Mouse (Mus musculus): ENCODE measurements around the gene Ppm1e.

The Ppm1e gene

DNA sequence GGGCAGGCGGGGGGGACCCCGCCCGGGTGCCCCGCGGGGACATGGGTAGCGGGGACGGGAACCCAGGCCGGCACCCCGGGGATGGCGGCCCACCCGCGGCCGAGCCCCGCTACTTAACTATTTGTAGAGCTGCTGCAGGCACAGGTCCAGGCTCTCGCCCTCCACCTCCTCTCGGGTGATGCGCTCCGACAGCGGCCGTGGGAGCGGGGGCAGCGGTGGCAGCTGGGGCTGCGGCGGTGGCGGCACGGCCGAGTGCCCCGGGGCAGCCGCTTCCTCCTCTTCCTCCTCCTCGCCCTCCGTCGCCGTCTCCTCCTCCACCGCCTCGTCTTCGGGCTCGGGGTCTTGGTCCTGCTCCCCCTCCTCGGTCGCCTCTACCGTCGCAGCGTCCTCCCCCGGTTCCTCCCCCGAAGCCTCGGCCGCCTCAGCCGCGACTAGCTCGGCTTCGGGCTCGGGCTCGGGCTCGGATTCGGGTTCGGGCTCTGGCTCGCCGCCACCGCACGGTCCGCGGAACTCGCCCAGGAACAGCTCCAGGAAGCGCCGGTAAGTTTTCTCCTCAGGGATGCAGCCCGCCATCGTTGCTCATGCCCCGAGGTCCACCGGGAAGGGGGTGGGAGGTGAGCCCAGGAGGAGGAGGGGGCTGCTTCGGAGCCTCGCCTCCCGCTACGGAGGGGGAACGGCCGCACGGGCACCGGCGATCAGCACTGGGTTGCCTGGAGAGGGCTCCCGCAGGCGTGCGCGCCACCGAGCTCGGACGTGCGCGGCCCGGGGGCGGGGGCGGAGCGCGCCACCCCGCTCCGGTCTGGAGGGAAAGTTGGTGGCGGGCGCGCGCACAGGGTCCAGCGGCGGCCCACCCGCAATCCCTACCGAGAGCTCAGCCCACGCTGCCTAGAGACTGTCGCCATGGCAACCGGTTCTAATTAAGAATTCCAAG is at the start of gene Ppm1e:
Gene Ppm1e, minus strand, starts transcription at position 693 of the 931 bp plus-strand sequence.
- DNase-seq: peak; percentile 81

DNA sequence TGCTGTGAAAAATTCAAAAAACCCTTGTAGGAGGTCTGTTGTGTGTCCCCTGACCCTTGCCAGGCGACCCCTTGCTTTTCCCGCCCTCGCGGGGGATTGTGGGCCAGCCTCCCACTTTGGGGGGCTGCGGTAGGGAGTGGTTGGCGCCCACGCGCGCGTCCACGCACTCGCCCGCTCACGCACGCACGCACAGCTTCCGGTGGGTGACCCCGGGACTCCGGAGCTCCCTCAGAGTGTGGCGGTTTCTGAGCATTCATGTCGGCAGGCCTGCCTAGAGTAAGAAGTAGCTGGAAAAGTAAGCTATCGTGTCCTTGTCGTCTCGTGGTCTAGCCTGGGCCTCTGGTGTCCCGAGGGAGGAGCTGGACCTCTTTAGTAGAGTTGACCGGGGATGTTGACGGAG is 46.1 kb upstream of the Ppm1e start, which contains the start of the genes Rad51c and Tex14:
Gene Rad51c, minus strand, starts transcription at position 79 of the 400 bp plus-strand sequence.
Gene Tex14, plus strand, starts transcription at position 190 of the 400 bp plus-strand sequence.
- DNase-seq: peak; percentile 24

DNA sequence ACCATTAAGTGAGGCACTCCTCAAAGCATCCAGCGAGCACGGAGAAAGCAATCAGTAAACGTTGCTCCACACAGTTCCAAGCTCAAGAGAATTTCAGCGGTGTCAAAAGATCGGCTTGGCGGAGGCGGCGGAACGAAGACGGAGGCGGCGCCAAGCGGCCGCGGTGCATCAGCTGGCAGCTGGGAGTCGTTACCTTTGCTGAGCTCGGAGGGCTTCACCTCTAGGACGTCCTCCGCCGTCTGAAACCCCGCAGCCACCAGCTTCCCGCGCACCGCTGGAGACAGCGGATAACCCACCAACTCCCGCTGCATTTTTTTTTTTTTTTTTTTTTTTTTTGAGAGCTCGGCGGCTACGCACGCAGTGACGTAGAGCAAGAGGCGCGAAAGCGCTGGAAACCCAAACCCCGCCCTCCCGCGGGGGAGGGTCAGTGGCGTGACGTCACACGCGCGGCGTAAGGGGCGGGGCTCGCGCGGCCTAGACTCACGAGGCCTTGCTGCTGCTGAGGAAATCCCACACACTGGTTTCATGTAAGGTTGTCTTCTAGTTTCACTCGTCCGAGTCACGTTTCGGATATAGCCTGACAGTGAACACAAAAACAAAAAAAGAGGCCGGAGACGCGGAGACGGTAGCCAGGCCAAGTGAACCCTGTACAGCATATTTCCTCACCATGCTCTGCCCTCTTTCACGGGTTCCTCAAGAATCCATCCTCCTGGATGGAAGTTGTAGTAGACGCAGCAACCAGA is 45.5 kb upstream of the Ppm1e start:
- peak; percentile 97 for DNase-seq

DNA sequence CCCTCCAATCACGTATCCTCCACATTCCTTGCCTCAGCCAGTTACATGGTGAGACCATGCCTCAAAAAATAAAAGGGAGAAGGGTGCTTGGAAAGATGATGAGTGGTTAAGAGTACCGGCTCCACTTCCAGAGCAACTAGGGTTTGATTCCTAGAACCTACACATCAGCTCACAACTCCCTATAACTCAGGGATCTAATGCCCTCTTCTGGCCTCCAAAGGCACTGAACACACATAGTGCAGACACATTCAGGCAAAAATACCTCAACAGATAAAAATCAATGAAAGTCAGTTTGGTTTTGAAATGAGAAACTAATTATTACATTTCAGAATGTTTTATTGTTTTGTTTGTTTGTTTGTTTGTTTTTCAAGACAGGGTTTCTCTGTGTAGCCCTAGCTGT is 39.6 kb upstream of the Ppm1e start:
- DNase-seq: no peak

DNA sequence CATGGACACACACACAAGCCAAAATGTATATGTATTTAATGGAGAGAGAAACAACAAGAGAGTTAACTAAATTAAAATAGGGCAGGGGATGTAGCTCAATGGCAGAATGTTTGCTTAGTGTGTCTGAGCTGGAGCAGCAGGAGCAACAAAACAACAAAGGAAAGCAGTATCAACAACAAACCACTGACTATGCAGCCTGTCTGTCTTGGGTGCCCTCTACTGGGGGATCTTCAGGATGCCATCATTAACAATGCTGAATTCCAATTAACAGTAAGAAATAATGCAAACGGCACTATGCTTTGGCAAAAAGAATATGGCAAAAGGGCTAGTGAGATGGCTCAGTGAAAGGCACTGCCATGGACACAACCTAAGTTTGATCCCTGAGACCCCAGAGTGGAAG is 35.0 kb upstream of the Ppm1e start:
- DNase-seq: peak; percentile 48

DNA sequence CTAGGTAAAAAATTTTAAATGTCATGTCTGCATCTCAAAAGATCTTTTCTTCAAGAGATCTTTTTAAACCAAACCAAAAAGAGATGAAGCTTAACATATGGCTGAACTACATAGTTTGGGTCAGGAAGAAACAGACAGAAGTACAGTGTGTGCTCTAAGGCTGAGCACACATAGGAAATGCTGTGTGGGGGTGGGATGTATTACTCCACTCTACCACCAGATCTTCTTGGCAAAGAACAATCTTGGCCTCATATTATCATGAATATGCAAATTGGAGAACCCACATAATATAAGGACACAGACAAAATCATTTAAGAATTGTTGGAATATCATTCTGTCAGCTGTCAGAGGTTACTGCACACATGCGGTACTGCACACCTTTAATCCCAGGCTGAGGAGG is 26.9 kb upstream of the Ppm1e start:
- no peak for DNase-seq

DNA sequence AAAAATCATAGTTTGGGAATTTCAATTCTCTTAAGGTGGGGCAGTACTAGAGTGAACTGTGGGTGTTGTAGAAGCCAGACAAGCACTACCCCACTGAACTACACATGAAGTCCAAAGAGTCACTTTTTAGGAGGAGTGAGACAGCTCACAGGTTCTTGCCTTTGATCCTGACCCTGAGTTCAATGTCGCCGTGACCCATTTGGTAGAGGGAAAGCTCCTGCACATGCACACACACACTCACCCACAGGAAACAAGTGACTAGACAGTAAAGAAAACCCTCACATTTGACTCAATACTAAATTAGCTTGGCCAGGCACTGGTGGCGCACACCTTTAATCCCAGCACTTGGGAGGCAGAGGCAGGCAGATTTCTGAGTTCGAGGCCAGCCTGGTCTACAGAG is 25.7 kb upstream of the Ppm1e start:
- DNase-seq: no peak

DNA sequence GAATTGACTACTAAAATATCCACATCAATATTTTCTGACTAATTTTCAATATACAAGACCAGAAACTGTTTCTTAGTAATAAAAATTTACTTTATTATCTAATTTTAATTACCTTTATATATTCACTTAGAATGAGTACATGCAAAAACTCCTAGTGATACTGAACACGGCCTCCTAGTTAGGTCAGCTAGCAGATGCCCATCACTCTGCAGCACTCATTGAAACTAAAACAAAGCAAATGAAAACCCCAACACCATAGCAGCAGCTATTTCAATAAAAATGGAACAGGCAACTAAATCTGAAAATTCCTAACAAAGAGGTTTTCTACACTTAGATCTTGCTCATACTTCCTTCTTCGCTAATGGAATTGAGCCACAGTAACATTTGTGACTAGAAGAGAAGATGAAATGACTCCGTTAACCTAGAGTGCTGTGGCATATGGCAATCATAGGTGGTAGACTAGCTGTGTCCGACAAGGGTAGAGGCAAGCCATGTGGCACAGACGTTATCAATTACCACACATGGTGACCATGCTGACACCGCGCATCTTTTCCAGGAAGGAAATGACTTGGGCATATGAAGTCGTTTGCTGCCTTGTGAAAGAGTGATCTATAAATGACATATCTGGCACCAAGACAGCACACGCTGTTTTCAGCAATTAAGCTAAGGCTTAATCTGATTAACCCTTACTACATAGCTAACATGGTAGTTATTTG is 9.2 kb upstream of the Ppm1e start:
- DNase-seq: no peak

DNA sequence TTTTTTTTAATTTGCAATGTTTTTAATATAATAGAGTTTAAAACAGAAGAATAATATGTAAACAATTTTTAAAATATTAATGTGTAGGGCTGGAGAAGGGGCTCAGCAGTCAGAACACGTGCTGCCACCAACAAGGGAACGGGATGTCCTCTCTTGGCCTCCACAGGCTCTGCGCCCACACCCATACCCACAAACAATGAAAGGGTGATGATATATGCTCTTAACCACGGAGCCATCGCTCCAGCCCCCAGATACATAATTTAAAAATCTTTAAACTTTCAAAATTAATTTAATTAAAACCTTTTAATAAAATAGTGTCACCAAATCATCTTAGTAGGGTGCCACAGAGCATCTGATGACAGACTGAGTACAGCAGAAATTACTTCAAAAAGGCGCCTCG is 8.2 kb upstream of the Ppm1e start:
- DNase-seq: no peak

DNA sequence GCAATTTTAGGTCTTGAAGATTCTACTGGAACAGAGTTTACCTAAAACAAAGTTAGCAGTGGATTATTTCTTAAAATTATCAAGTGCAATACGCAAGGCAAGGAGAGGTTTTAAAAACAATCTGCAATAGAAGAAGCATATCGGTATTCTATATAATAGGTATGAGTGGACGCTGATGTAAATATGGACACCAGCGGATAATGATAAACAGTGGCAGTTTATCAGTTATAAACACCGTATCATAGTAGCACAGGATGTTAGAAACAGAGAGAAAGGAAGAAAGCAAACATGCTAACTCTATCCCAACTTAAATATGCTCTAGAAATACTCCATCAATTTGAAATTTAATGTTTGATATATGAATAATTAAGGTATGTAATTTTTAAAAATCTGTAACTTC is 6.3 kb upstream of the Ppm1e start:
- no peak for DNase-seq

DNA sequence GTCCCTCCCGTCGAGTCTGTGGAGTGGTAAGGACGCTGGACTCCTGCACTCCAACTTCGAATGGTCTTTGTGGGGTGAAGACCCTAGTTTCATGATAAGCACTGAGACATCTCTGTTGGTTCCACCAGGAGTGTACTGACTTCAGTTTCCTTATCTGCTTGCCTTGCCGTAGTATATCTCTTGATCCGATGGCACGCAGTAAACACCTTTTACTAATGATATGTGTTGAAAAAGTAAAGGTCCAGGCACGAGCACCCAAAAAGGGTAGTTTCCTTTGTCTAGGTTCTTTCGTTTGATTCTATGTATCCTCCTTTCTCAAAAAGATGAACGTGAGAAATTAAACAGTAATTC is 414 bp upstream of the Ppm1e start:
- no peak for DNase-seq

DNA sequence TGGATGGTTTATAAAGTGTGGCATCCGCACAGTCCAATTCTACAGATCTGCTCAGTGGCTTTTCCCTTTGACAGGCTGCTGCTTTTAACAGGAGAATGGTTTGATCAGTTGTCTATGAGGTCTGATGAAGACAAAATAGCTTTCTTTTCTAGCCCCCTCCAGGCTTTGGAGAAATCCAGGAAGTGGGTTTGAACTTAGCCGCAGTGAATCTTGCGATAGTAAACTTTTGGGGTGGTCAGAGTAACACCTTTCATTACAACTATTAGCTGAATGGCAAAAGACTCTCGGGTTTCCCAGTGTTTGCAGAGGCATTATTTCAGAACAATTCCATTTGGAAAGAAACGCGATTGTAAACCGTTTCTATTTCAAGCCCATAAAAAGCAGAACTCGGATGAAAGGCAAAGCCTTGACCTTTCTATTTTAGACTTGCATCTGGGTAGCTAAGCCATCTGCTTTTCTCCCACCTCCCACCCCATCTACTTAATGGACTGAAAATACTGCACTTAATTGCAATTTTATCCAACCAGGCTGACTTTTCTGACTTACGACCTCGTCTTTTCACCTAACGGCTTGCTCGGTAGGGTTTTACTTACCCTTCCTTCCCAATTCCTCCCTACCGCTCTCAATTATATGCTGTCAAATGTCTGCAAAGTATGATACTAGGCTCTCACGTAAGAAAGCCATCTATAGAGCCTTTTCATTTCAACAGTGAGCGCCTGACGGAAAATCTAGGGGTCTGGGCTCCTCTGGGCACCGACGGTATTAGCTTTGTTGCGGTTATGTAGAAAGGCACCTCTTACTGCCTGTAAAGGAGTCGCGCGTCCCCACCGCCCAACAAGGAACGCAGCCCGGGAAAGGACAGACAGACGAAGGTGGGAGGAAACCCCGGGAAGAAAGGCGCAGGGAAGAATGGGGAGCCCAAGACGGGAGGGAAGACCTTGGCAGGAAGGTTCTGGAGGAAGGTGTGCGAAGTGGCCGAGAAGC is 1.2 kb downstream of the Ppm1e start:
- DNase-seq: peak; percentile 3

DNA sequence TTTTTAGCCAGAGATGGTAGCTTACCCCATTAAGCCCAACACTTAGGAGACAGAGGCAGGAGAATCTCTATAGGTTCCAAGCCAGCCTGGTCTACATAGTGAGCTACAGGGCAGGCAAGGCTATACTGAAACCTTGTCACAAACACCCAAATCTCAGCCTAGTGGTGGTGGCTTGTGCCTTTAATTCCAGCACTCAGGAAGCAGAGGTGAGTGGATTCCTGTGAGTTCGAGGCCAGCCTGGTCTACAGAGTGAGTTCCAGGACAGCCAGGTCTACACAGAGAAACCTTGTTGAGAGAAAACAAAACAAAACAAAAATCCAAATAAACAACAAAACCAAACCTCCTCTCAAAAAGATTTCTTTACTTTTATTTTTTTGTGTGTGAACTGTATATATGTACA is 4.0 kb downstream of the Ppm1e start:
- no peak for DNase-seq

DNA sequence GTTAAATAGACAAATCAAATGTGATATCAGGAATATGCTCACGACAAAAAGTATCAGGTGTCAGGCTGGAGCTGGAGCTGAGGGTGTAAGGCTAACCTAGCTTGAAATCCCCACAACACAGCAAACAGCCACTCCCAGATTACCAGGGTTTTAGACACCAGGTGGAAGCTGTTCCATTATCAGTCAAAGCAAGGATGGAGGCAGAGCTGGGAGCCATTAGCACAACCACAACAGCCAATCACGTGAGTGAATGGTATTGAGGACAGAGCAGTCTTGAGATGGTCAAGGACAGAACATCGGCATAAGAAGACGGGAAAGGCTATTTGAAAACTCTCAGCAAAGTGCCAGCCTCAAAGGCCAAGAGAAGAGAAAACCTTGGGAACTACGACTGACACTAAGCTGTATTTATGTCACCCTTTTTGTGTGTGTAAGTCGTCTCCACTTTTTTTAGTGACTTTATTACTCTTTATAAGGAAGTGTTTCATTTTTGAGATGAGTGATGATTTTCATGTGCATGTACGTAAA is 5.1 kb downstream of the Ppm1e start:
- DNase-seq: no peak

DNA sequence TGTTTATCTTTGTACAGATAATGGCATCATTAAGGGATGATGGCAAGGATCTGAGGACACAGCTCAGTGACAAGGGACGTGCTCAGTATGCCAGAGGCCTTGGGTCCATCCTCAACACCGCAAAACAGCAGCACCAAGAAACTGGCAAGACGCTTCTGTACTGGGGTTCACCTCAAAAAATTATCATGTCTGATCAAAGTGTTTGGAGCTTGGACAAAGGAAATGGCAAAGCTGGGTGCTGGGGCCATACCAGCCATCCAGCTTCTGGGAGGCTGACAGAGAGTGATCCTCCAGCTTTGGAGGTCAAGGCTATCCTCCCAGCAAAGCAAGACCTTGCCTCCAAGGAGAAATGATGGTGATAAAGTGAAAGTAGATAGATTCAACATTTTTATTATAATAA is 32.4 kb downstream of the Ppm1e start:
- DNase-seq: no peak

DNA sequence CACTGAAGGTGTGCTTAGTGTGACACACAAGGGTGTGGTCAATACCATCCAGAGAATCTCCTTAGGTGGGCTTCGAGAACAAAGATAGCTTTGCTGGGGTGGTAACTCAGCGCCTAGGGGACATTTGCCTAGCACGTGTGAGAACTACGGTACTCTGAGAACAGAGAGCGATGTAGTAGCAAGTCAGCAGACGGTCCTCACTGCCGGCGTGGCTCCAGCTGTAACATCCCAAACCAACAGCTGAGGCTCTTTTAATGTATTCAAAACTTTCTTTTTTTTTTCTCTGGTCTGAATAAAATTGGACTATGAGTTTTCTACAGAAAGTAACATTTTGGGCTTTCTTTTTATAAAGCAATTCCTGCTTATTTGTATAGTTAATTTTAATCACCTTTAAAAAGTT is 36.3 kb downstream of the Ppm1e start:
- DNase-seq: no peak

DNA sequence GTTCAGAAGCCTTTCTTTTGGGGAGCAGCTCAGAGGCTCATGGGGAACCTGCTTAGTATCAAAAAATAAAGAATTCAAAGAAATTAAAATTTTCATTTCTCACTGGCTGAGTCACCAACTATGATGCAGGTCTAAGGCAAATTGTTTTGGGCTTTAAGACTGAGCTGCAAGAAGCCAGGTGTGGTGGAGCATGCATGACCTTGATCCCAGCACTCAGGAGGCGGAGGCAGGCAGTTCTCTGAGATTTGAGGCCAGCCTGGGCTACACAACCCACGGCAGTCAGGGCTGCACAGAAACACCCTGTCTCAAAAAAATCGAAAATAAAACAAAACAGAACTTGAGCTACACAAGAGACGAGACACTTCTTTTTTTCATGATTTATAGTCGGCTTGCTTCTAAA is 38.8 kb downstream of the Ppm1e start:
- DNase-seq: no peak

DNA sequence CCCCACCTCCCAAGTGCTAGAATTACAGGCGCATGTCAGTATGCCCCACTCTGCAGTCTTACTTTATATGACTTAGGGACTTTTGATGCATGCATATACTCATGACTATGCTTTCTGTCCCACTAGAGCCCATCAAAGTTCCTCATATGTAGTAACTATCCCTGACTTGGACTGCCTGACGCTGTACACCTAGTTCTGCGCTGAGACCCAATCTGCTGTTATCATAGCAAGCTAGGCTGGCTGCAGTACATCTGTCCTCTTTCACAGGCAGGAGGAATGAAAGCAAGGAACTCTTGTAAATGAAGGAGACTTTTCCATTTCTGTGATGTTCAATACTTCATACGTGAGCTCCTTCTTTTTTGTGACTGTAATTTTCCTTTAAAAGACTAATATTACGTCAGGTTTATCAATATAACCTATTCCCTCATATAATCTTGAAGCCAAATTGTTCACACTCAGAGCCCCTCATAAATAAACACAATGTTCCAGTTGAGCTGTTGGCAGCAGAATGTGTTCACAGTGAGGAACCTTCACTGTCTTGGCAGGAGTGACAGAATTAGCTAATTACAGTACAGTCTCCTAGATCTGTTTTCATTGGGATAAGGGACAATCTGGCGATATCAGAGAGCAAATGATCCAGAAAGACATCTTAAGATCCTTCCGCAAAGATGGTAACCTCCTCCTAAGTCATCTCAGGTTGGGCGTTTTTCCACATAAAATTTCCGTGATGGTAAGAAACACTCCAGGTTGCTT is 39.7 kb downstream of the Ppm1e start:
- no peak for DNase-seq

DNA sequence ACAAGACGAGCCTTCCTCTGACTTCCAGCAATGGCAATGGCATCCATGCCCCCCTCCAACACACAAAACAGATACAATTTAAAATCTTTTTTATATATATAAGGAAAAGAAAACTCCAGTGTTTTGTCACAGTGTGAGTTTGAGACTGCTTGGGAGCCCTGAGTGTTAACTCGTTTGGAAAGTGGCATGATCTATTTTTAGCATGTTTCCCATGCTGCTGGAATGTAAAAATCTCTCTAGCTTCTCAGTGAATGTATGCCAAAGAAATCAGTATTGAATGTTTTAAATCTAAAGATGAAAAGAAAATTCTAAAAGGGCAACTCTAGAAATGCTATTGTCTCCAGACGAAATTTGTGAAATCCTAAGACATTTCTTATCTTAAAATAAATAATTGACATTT is 45.3 kb downstream of the Ppm1e start:
- DNase-seq: no peak

DNA sequence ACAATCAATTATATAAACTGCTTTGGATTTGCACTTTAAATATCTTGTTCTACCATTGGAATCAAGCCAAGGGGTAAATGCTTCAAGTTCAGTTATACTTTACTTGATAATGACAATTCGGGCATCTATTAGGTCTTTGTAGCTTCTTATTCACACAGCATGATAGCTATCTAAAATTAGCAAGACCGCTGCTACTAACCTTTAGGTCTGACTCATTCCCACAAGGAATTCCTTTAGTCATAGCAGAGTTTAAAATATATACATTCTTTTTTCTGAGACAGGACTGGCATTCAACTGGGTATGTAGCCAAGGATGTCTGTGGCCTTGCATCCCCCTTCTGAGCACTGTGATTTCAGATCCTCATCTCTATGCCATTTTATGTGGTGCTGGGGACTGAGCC is 48.5 kb downstream of the Ppm1e start:
- DNase-seq: no peak
